Mouse (Mus musculus): Measurements from ENCODE around the gene Pan3. TPM values are rescaled to one million over a fixed set of nuclear protein-coding genes. Genes with fewer than 3 reads are reported as not detected.

The Pan3 gene
- polyA plus RNA-seq, 1 experiment from 2014 or later = 39.7 TPM

DNA sequence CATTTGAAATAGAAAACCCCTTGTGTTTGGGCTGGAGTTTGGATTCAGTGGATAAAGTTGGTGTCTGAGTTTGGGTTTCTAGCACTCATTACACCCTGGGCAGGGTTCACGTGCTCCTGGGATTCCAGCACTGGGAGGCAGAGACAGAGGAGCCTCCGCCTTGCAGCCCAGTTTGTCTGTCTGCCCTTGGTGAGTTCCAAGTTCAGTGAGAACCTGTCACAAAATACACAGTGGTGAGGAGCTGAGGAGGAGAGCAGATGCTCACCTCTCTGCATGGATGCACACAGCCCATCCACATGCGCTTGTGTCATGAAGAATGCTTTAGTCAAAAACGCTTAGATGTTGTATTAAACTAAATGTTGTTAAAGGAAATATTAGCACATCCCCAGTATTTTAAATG is 67.0 kb downstream of the Pan3 start:
- Histone ChIP-seq H3K27me3 (replicated peaks; ENCODE audit: control insufficient read depth, insufficient read depth, low read length) (no peaks in the 10 kb centered on the region), H3K36me3 (ENCODE audit: control insufficient read depth, insufficient read depth, low read length) (no peaks in the 10 kb centered on the region), H3K4me3 (ENCODE audit: low read depth, low read length) (no peak overlapping the region), H3K4me2 (ENCODE audit: low read length) (no peak overlapping the region), H3K4me1 (ENCODE audit: control insufficient read depth, insufficient read depth, low read length) (no peaks in the 10 kb centered on the region), H3K9ac (ENCODE audit: low read length) (no peak overlapping the region), H3K27ac (ENCODE audit: low read depth, low read length) (no peak overlapping the region), H3K9me3 (replicated peaks; ENCODE audit: control insufficient read depth, low read length) (no peaks in the 10 kb centered on the region)
- DNase-seq (ENCODE audit: low spot score) = no peak
- WGBS = 93% methylated on average over 4 of the region's 4 CpGs
- ATAC-seq = no peak

DNA sequence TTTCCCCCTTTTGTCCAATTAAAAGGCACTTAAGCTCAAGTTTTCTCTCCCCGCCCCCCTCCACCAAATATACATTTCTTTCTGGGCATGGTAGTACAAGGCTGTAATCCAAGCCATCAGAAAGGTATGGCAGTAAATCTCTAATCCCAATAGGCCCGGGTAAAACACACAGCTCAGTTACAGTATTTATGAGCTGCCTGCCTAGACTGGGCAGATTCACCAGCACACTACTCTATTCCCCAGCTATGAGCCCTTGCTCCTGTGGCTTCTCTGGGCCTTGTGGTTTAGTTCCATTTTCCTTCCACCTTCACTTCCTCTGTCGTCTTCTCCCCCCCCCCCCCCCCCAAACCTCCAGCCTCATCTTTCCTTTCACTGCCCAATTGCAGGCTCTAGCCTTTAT is 67.8 kb downstream of the Pan3 start:
- Histone ChIP-seq H3K9me3 (replicated peaks; ENCODE audit: control insufficient read depth, low read length) (no peaks in the 10 kb centered on the region), H3K4me2 (ENCODE audit: low read length) (no peak overlapping the region), H3K36me3 (ENCODE audit: control insufficient read depth, insufficient read depth, low read length) (no peaks in the 10 kb centered on the region), H3K27ac (ENCODE audit: low read depth, low read length) (no peak overlapping the region), H3K4me1 (ENCODE audit: control insufficient read depth, insufficient read depth, low read length) (no peaks in the 10 kb centered on the region), H3K27me3 (replicated peaks; ENCODE audit: control insufficient read depth, insufficient read depth, low read length) (no peaks in the 10 kb centered on the region), H3K9ac (ENCODE audit: low read length) (no peak overlapping the region), H3K4me3 (ENCODE audit: low read depth, low read length) (no peak overlapping the region)
- 89% methylated on average over 2 of the region's 3 CpGs for WGBS
- DNase-seq (ENCODE audit: low spot score) (no peak), ATAC-seq (no peak)

DNA sequence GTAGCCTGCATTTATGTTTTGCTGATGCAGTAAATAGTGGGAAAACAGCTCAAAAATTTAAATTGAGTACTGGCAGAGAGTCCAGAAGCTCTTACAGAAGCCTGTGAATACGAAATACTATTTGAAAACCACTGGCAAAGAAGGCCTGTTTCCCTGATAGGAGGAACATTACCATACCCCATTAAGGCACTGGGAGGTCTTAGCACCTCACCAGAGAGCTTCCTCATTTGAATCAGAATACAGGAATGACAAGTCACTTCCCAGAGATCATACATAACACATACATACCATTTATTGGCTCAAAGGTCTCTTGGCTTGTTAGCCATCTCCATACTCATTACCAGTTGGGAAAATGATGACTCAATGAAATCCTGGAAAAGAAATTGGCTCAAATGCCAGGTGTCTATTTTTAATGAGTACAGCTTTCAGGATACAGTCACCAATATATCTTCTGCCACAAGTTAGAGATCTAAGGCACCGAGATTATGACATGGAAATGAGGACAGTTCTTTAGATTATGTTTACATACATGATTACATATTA is 71.6 kb downstream of the Pan3 start:
- H3K9me3 ChIP-seq (replicated peaks; ENCODE audit: control insufficient read depth, low read length) = no peaks in the 10 kb centered on the region
- ATAC-seq = no peak
- no peak overlapping the region for H3K9ac ChIP-seq (ENCODE audit: low read length)
- no peak overlapping the region for H3K4me2 ChIP-seq (ENCODE audit: low read length)
- H3K4me1 ChIP-seq (ENCODE audit: control insufficient read depth, insufficient read depth, low read length) = no peaks in the 10 kb centered on the region
- DNase-seq (ENCODE audit: low spot score) = no peak
- H3K36me3 ChIP-seq (ENCODE audit: control insufficient read depth, insufficient read depth, low read length) = no peaks in the 10 kb centered on the region
- no peak overlapping the region for H3K4me3 ChIP-seq (ENCODE audit: low read depth, low read length)
- 74% methylated on average over 2 of the region's 2 CpGs for WGBS
- H3K27me3 ChIP-seq (replicated peaks; ENCODE audit: control insufficient read depth, insufficient read depth, low read length) = no peaks in the 10 kb centered on the region
- H3K27ac ChIP-seq (ENCODE audit: low read depth, low read length) = no peak overlapping the region

DNA sequence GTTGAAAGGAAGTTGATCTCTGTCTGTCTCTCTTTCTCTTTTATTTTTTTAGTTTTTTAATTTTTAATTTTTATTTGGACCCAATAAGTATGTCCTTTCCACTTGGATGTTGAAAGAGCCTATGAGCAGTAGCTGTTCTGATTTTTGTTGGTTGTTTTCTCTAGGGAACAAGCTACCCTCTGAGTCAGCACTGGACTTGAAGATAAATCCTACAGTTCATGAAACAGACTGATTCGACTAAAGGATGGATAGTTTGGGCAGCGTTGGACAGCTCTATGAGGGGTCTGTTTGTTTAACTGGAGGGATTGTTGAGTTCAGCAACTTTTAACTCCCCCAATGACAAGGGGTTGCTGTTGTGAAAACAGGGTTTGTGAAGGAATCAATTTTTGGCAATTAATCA is 73.0 kb downstream of the Pan3 start:
- Histone ChIP-seq H3K27ac (ENCODE audit: low read depth, low read length) (no peak overlapping the region), H3K27me3 (replicated peaks; ENCODE audit: control insufficient read depth, insufficient read depth, low read length) (no peaks in the 10 kb centered on the region), H3K36me3 (ENCODE audit: control insufficient read depth, insufficient read depth, low read length) (no peaks in the 10 kb centered on the region), H3K9ac (ENCODE audit: low read length) (no peak overlapping the region), H3K9me3 (replicated peaks; ENCODE audit: control insufficient read depth, low read length) (no peaks in the 10 kb centered on the region), H3K4me1 (ENCODE audit: control insufficient read depth, insufficient read depth, low read length) (no peaks in the 10 kb centered on the region), H3K4me2 (ENCODE audit: low read length) (no peak overlapping the region), H3K4me3 (ENCODE audit: low read depth, low read length) (no peak overlapping the region)
- ATAC-seq (no peak), DNase-seq (ENCODE audit: low spot score) (no peak)
- 85% methylated on average over 2 of the region's 2 CpGs for WGBS

DNA sequence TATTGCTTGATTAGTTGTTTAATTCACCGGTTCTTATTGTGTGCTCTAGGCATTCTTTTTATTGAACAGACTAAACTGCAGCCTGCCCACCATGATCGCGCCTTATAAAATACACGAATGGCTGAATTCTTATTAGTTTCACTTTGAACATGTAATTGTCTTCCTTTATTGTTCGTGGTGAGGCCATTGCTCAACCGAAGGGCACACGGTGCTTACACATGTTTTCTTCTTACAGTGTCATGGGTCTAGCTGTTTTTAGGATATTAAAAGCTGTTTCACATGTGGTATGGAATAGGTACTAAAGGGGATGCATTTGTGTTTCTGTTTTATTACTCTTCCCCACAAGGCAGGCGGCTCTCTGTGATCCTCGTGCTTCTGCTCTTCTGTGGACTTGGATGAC is 81.4 kb downstream of the Pan3 start:
- ATAC-seq (no peak), DNase-seq (ENCODE audit: low spot score) (no peak)
- H3K27me3 ChIP-seq (replicated peaks; ENCODE audit: control insufficient read depth, insufficient read depth, low read length) = no peaks in the 10 kb centered on the region
- no peak overlapping the region for H3K4me2 ChIP-seq (ENCODE audit: low read length)
- WGBS = 90% methylated on average over 9 of the region's 9 CpGs
- no peak overlapping the region for H3K9ac ChIP-seq (ENCODE audit: low read length)
- no peak overlapping the region for H3K4me3 ChIP-seq (ENCODE audit: low read depth, low read length)
- no peaks in the 10 kb centered on the region for H3K4me1 ChIP-seq (ENCODE audit: control insufficient read depth, insufficient read depth, low read length)
- H3K9me3 ChIP-seq (replicated peaks; ENCODE audit: control insufficient read depth, low read length) = no peaks in the 10 kb centered on the region
- H3K36me3 ChIP-seq (ENCODE audit: control insufficient read depth, insufficient read depth, low read length) = no peaks in the 10 kb centered on the region
- no peak overlapping the region for H3K27ac ChIP-seq (ENCODE audit: low read depth, low read length)

DNA sequence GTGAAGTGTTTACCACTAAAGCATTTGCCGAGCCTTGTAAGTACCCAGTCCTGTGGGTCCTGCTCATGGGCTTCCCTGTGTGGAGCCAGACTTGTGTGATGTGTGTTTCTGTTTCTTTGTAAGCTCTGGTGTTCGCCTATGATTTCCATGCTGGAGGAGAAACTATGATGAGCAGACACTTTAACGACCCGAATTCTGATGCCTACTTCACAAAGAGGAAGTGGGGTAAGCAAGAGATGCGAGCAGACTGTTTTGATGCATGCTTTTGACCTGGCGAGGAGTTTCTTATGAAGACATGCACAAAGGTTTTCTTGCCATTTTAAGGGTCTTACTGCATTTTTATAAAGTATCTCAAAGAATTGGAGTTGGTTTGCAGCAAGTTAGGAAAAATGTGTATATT is 97.0 kb downstream of the Pan3 start:
- no peak overlapping the region for H3K4me3 ChIP-seq (ENCODE audit: low read depth, low read length)
- WGBS = 87% methylated on average over 6 of the region's 6 CpGs
- no peak for DNase-seq (ENCODE audit: low spot score)

DNA sequence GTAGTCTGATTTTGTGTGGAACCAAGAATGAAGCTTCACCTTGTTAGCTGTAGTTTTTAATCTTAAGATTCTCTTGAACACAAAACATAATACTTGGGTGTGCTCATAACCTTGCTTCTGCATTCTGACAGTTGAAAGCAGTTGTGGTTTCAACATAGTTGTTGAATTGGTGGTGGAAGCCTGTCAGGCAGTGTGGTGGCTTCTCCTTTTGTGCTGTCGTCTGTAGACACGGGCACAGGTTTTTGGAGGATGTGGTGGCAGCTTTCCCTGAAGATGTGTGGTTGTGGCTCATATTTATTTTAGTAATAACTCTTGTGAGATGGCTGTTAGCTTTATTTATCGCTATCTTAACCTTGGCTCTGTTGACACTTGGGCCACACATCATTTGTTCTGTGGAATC is 97.8 kb downstream of the Pan3 start:
- Histone ChIP-seq H3K27me3 (replicated peaks; ENCODE audit: control insufficient read depth, insufficient read depth, low read length) (no peaks in the 10 kb centered on the region), H3K4me1 (ENCODE audit: control insufficient read depth, insufficient read depth, low read length) (no peaks in the 10 kb centered on the region), H3K9me3 (replicated peaks; ENCODE audit: control insufficient read depth, low read length) (no peaks in the 10 kb centered on the region), H3K36me3 (ENCODE audit: control insufficient read depth, insufficient read depth, low read length) (peaks cover 32% of the 10 kb centered on the region), H3K4me3 (ENCODE audit: low read depth, low read length) (no peak overlapping the region), H3K9ac (ENCODE audit: low read length) (no peak overlapping the region), H3K4me2 (ENCODE audit: low read length) (no peak overlapping the region), H3K27ac (ENCODE audit: low read depth, low read length) (no peak overlapping the region)
- 92% methylated on average over 3 of the region's 3 CpGs for WGBS
- no peak for ATAC-seq
- no peak for DNase-seq (ENCODE audit: low spot score)

More for the DNA sequence above, 97.0 kb downstream of the Pan3 start:
- Histone ChIP-seq H3K27ac (ENCODE audit: low read depth, low read length) (no peak overlapping the region), H3K36me3 (ENCODE audit: control insufficient read depth, insufficient read depth, low read length) (peaks cover 37% of the 10 kb centered on the region), H3K27me3 (replicated peaks; ENCODE audit: control insufficient read depth, insufficient read depth, low read length) (no peaks in the 10 kb centered on the region), H3K4me1 (ENCODE audit: control insufficient read depth, insufficient read depth, low read length) (no peaks in the 10 kb centered on the region), H3K4me2 (ENCODE audit: low read length) (no peak overlapping the region), H3K9ac (ENCODE audit: low read length) (no peak overlapping the region), H3K9me3 (replicated peaks; ENCODE audit: control insufficient read depth, low read length) (no peaks in the 10 kb centered on the region)
- no peak for ATAC-seq

DNA sequence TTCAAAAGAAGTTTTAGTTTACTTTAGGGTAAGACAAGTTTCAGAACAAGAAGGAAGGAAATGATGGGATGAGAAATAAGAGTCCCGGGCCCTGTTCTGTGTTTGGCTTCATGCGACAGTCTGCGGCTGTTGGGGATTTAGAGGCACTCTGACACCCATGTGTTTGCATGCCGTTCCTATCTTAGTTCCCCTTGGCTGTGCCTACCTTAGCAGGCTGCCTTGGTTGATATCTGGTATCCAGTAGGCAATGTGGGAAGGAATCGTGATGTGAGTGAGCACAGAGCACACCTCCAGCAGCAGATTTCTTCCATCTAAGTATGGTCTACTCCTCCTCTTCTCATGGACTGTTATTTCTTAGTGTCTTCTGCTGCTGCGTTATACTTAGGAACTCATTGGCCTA is 102.1 kb downstream of the Pan3 start:
- no peaks in the 10 kb centered on the region for H3K9me3 ChIP-seq (replicated peaks; ENCODE audit: control insufficient read depth, low read length)
- H3K27ac ChIP-seq (ENCODE audit: low read depth, low read length) = no peak overlapping the region
- no peak for ATAC-seq
- DNase-seq (ENCODE audit: low spot score) = no peak
- H3K4me1 ChIP-seq (ENCODE audit: control insufficient read depth, insufficient read depth, low read length) = no peaks in the 10 kb centered on the region
- peaks cover 36% of the 10 kb centered on the region for H3K36me3 ChIP-seq (ENCODE audit: control insufficient read depth, insufficient read depth, low read length)
- H3K4me2 ChIP-seq (ENCODE audit: low read length) = no peak overlapping the region
- H3K9ac ChIP-seq (ENCODE audit: low read length) = no peak overlapping the region
- H3K4me3 ChIP-seq (ENCODE audit: low read depth, low read length) = no peak overlapping the region
- no peaks in the 10 kb centered on the region for H3K27me3 ChIP-seq (replicated peaks; ENCODE audit: control insufficient read depth, insufficient read depth, low read length)
- WGBS = 95% methylated on average over 6 of the region's 6 CpGs

DNA sequence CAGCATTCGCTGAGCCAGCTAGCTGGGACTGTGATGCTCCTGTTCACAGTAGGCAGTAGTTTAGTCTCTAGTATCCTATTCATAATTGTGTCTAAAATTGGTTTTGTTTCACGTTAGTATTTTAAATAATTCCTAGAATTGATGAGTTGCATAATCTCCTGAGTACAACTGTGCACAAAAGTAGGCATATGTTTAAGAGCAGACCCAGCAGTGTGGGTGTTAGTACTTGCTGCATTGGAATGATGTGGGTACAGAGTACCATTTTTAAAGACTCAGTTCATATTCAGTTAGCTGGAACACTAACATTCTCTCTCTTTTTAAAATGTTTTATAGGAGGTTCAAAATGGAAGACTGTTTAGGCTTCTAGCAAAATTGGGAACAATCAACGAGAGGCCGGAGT is 109.4 kb downstream of the Pan3 start:
- no peak overlapping the region for H3K9ac ChIP-seq (ENCODE audit: low read length)
- H3K4me1 ChIP-seq (ENCODE audit: control insufficient read depth, insufficient read depth, low read length) = no peaks in the 10 kb centered on the region
- WGBS = 94% methylated on average over 4 of the region's 4 CpGs
- no peaks in the 10 kb centered on the region for H3K9me3 ChIP-seq (replicated peaks; ENCODE audit: control insufficient read depth, low read length)
- H3K27ac ChIP-seq (ENCODE audit: low read depth, low read length) = no peak overlapping the region
- DNase-seq (ENCODE audit: low spot score) = no peak
- H3K36me3 ChIP-seq (ENCODE audit: control insufficient read depth, insufficient read depth, low read length) = peaks cover 71% of the 10 kb centered on the region
- no peak overlapping the region for H3K4me3 ChIP-seq (ENCODE audit: low read depth, low read length)
- no peak overlapping the region for H3K4me2 ChIP-seq (ENCODE audit: low read length)
- ATAC-seq = no peak
- H3K27me3 ChIP-seq (replicated peaks; ENCODE audit: control insufficient read depth, insufficient read depth, low read length) = no peaks in the 10 kb centered on the region
